Mouse (Mus musculus) lung, adult 2 months (tissue): ENCODE results near the gene Hps5.

ENCODE experiments used
- CTCF ChIP-seq: fragments of 200-500 bp; IDR thresholded peaks from 2 replicates; pipeline ENCODE4 v1.5.1; 2011; ENCODE audit warnings: mild to moderate bottlenecking, low read length, control low read depth; ENCODE audit not compliant: insufficient read depth
- POLR2A ChIP-seq: fragments of 200-500 bp; IDR thresholded peaks from 2 replicates; pipeline ENCODE4 v1.6.1; 2011; ENCODE audit warnings: low read depth, mild to moderate bottlenecking, control low read depth, low read length, borderline replicate concordance; ENCODE audit errors: extremely low read depth

DNA sequence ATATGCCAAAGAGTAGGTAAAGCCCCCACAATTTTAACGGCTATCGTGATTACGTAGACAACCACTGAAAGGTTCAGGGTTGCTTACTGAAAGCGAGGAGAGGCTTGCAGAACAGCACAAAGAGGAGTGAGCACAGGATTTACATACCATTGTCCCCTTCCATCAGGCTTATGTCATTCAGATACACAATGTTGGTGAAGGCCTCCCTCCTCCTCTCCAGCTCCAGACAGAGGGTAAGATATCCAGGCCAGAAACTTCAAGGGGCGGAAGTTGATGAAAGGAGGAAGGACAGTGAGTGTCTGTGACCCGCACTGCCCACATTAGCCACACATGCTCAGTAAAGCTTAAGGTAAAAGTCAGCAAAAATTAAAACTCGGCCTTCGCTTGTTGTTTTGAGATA, 31.2 kb downstream of the Hps5 start:
- TF ChIP-seq POLR2A, result no peak
- TF ChIP-seq CTCF, result no peak
